Mouse (Mus musculus): ENCODE results near the gene Slx4. TPM values are rescaled to one million over a fixed set of nuclear protein-coding genes. Genes with fewer than 3 reads are reported as not detected.

Gene Slx4
- polyA plus RNA-seq, 1 experiment, result 39.5 TPM

DNA sequence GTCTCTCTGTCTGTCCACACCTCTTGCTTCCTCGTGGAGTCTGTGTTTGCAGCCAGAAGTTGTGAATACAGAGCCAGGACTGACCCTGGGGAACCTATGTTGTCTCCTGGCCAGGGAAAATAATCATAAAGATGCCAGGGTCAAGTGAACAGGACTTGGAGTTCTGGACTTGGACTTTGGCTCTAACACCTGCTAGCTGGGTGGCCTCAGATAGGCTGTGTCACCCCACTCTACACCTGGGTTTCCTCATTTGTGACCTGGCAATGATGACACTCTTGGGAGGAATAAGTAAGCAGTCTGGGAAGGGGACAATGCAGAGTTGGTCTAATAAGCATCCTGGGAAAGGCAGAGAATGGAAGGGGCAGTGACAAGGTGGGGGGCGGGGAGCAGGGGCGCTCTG is 38.0 kb downstream of the Slx4 start:
- H3K4me1 ChIP-seq (ENCODE audit: control insufficient read depth, insufficient read depth, low read length), result no peaks in the 10 kb centered on the region
- TF ChIP-seq CTCF (IDR thresholded peaks at IDR 0.05; ENCODE audit: low read depth, low read length) (no peak), EP300 (IDR thresholded peaks at IDR 0.05; ENCODE audit: insufficient read depth, low read depth, low read length) (no peak), POLR2A (IDR thresholded peaks at IDR 0.05; ENCODE audit: insufficient read depth, low read length) (no peak)
- H3K4me3 ChIP-seq (ENCODE audit: low read depth, low read length), result no peak overlapping the region
- no peak overlapping the region for H3K9ac ChIP-seq (ENCODE audit: low read depth, poor library complexity, severe bottlenecking)
- no peaks in the 10 kb centered on the region for H3K9me3 ChIP-seq (replicated peaks; ENCODE audit: control insufficient read depth, insufficient read depth, low read length, poor library complexity, severe bottlenecking)
- H3K36me3 ChIP-seq (ENCODE audit: control insufficient read depth, insufficient read depth, low read length, poor library complexity, severe bottlenecking), result no peaks in the 10 kb centered on the region
- no peak overlapping the region for H3K27ac ChIP-seq (ENCODE audit: insufficient read depth, low read length)
- no peaks in the 10 kb centered on the region for H3K27me3 ChIP-seq (ENCODE audit: control insufficient read depth, insufficient read depth, low read length, poor library complexity, severe bottlenecking)

DNA sequence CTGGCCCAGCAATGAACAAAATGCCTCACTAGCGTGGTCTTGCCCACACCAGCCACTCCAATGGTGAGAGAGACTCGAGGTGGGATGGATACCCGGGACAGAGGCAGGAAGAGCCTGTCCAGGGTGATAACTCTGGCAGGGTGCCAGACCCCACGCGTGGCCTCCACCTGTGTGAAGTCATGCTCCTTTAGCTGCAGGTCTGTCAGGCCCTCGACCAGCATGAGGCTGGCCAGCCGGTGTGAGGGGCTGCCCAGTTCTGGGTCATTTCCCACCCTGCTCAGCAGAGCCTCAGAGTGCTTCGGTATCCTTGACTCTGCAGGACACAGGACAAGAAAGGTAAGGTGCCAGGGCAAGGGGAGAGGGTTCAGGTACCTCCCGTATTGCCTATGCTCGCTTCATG is 38.6 kb downstream of the Slx4 start:
- H3K4me3 ChIP-seq (ENCODE audit: low read depth, low read length), result no peak overlapping the region
- no peak overlapping the region for H3K27ac ChIP-seq (ENCODE audit: insufficient read depth, low read length)
- no peaks in the 10 kb centered on the region for H3K4me1 ChIP-seq (ENCODE audit: control insufficient read depth, insufficient read depth, low read length)
- TF ChIP-seq CTCF (IDR thresholded peaks at IDR 0.05; ENCODE audit: low read depth, low read length), result no peak
- TF ChIP-seq POLR2A (IDR thresholded peaks at IDR 0.05; ENCODE audit: insufficient read depth, low read length), result no peak
- no peak for TF ChIP-seq EP300 (IDR thresholded peaks at IDR 0.05; ENCODE audit: insufficient read depth, low read depth, low read length)
- H3K36me3 ChIP-seq (ENCODE audit: control insufficient read depth, insufficient read depth, low read length, poor library complexity, severe bottlenecking), result no peaks in the 10 kb centered on the region
- no peaks in the 10 kb centered on the region for H3K27me3 ChIP-seq (ENCODE audit: control insufficient read depth, insufficient read depth, low read length, poor library complexity, severe bottlenecking)
- no peaks in the 10 kb centered on the region for H3K9me3 ChIP-seq (replicated peaks; ENCODE audit: control insufficient read depth, insufficient read depth, low read length, poor library complexity, severe bottlenecking)
- H3K9ac ChIP-seq (ENCODE audit: low read depth, poor library complexity, severe bottlenecking), result no peak overlapping the region

DNA sequence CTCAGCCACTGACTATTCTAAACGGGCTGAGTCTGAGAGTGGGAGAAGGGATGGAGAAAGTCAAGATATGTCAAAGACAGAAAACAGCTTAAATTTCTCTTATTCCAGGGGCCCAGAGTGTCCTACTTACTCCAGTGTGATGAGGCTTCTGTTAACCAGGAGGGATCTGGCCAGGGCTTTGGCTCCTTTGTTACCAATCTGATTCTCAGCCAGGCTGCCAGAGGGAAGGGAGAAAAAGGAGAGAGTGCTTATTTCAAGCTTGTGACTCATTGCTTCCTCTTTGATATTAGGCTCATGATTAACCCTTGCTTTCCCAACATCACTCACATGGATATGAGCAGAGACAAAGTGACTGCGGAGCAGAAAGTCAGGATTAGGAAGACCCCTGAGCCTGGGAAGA is 44.3 kb downstream of the Slx4 start:
- H3K4me3 ChIP-seq (ENCODE audit: low read depth, low read length), result no peak overlapping the region
- H3K9ac ChIP-seq (ENCODE audit: low read depth, poor library complexity, severe bottlenecking), result no peak overlapping the region
- no peak overlapping the region for H3K27ac ChIP-seq (ENCODE audit: insufficient read depth, low read length)
- H3K36me3 ChIP-seq (ENCODE audit: control insufficient read depth, insufficient read depth, low read length, poor library complexity, severe bottlenecking), result no peaks in the 10 kb centered on the region
- TF ChIP-seq EP300 (IDR thresholded peaks at IDR 0.05; ENCODE audit: insufficient read depth, low read depth, low read length), result no peak
- TF ChIP-seq POLR2A (IDR thresholded peaks at IDR 0.05; ENCODE audit: insufficient read depth, low read length), result no peak
- TF ChIP-seq CTCF (IDR thresholded peaks at IDR 0.05; ENCODE audit: low read depth, low read length), result no peak
- no peaks in the 10 kb centered on the region for H3K9me3 ChIP-seq (replicated peaks; ENCODE audit: control insufficient read depth, insufficient read depth, low read length, poor library complexity, severe bottlenecking)
- H3K27me3 ChIP-seq (ENCODE audit: control insufficient read depth, insufficient read depth, low read length, poor library complexity, severe bottlenecking), result no peaks in the 10 kb centered on the region
- no peaks in the 10 kb centered on the region for H3K4me1 ChIP-seq (ENCODE audit: control insufficient read depth, insufficient read depth, low read length)

GRCm38 (mm10) chr16:3956369-3956768 is 47.2 kb downstream of the Slx4 start:
- Histone ChIP-seq H3K9me3 (replicated peaks; ENCODE audit: control insufficient read depth, insufficient read depth, low read length, poor library complexity, severe bottlenecking) (no peaks in the 10 kb centered on the region), H3K27ac (ENCODE audit: insufficient read depth, low read length) (no peak overlapping the region), H3K27me3 (ENCODE audit: control insufficient read depth, insufficient read depth, low read length, poor library complexity, severe bottlenecking) (no peaks in the 10 kb centered on the region), H3K4me3 (ENCODE audit: low read depth, low read length) (no peak overlapping the region), H3K36me3 (ENCODE audit: control insufficient read depth, insufficient read depth, low read length, poor library complexity, severe bottlenecking) (no peaks in the 10 kb centered on the region), H3K9ac (ENCODE audit: low read depth, poor library complexity, severe bottlenecking) (no peak overlapping the region), H3K4me1 (ENCODE audit: control insufficient read depth, insufficient read depth, low read length) (no peaks in the 10 kb centered on the region)
- TF ChIP-seq EP300 (IDR thresholded peaks at IDR 0.05; ENCODE audit: insufficient read depth, low read depth, low read length) (no peak), CTCF (IDR thresholded peaks at IDR 0.05; ENCODE audit: low read depth, low read length) (no peak), POLR2A (IDR thresholded peaks at IDR 0.05; ENCODE audit: insufficient read depth, low read length) (no peak)

GRCm38 (mm10) chr16:3951141-3951540 is 52.4 kb downstream of the Slx4 start:
- TF ChIP-seq POLR2A (IDR thresholded peaks at IDR 0.05; ENCODE audit: insufficient read depth, low read length) (no peak), CTCF (IDR thresholded peaks at IDR 0.05; ENCODE audit: low read depth, low read length) (no peak), EP300 (IDR thresholded peaks at IDR 0.05; ENCODE audit: insufficient read depth, low read depth, low read length) (no peak)
- Histone ChIP-seq H3K27me3 (ENCODE audit: control insufficient read depth, insufficient read depth, low read length, poor library complexity, severe bottlenecking) (no peaks in the 10 kb centered on the region), H3K4me3 (ENCODE audit: low read depth, low read length) (no peak overlapping the region), H3K36me3 (ENCODE audit: control insufficient read depth, insufficient read depth, low read length, poor library complexity, severe bottlenecking) (no peaks in the 10 kb centered on the region), H3K4me1 (ENCODE audit: control insufficient read depth, insufficient read depth, low read length) (no peaks in the 10 kb centered on the region), H3K27ac (ENCODE audit: insufficient read depth, low read length) (no peak overlapping the region), H3K9ac (ENCODE audit: low read depth, poor library complexity, severe bottlenecking) (no peak overlapping the region), H3K9me3 (replicated peaks; ENCODE audit: control insufficient read depth, insufficient read depth, low read length, poor library complexity, severe bottlenecking) (no peaks in the 10 kb centered on the region)

GRCm38 (mm10) chr16:3934701-3935100 is 68.9 kb downstream of the Slx4 start:
- no peak for TF ChIP-seq CTCF (IDR thresholded peaks at IDR 0.05; ENCODE audit: low read depth, low read length)
- H3K4me3 ChIP-seq (ENCODE audit: low read depth, low read length), result no peak overlapping the region
- H3K36me3 ChIP-seq (ENCODE audit: control insufficient read depth, insufficient read depth, low read length, poor library complexity, severe bottlenecking), result no peaks in the 10 kb centered on the region
- no peaks in the 10 kb centered on the region for H3K27me3 ChIP-seq (ENCODE audit: control insufficient read depth, insufficient read depth, low read length, poor library complexity, severe bottlenecking)
- no peak overlapping the region for H3K9ac ChIP-seq (ENCODE audit: low read depth, poor library complexity, severe bottlenecking)
- no peaks in the 10 kb centered on the region for H3K4me1 ChIP-seq (ENCODE audit: control insufficient read depth, insufficient read depth, low read length)
- no peak overlapping the region for H3K27ac ChIP-seq (ENCODE audit: insufficient read depth, low read length)
- H3K9me3 ChIP-seq (replicated peaks; ENCODE audit: control insufficient read depth, insufficient read depth, low read length, poor library complexity, severe bottlenecking), result no peaks in the 10 kb centered on the region

Data from ES-Bruce4 (cell line).